Mouse (Mus musculus) ovary, adult 18-20 months (tissue): ENCODE measurements around the gene St7.

Experiments
- DNase-seq: peaks from one replicate; pipeline ENCODE4 v3.0.0; 2022; ENCODE audit warnings: low spot score, mixed read lengths

The St7 gene

GRCm38 (mm10) chr6:17903355-17903754 is 210.6 kb downstream of the St7 start:
- DNase-seq, result no peak

GRCm38 (mm10) chr6:17905776-17906175 is 213.0 kb downstream of the St7 start:
- DNase-seq, result no peak

- no peak for DNase-seq
Measured at GRCm38 (mm10) chr6:17906289-17906688, 213.6 kb downstream of the St7 start.

- no peak for DNase-seq
Measured at GRCm38 (mm10) chr6:17912312-17912711, 219.6 kb downstream of the St7 start.

GRCm38 (mm10) chr6:17912825-17913224 is 220.1 kb downstream of the St7 start:
- DNase-seq, result no peak

- DNase-seq, result no peak
Measured at GRCm38 (mm10) chr6:17913315-17913714, 220.6 kb downstream of the St7 start.

- DNase-seq, result no peak
Measured at GRCm38 (mm10) chr6:17914300-17914699, 221.6 kb downstream of the St7 start.

- no peak for DNase-seq
Measured at GRCm38 (mm10) chr6:17917233-17917632, 224.5 kb downstream of the St7 start.

GRCm38 (mm10) chr6:17922180-17922579 is 229.4 kb downstream of the St7 start:
- no peak for DNase-seq

- no peak for DNase-seq
Measured at GRCm38 (mm10) chr6:17922967-17923366, 230.2 kb downstream of the St7 start.

- no peak for DNase-seq
Measured at GRCm38 (mm10) chr6:17923370-17923769, 230.6 kb downstream of the St7 start.

- DNase-seq, result no peak
Measured at GRCm38 (mm10) chr6:17923894-17924505, 231.3 kb downstream of the St7 start.

- no peak for DNase-seq
Measured at GRCm38 (mm10) chr6:17925267-17925666, 232.5 kb downstream of the St7 start.

GRCm38 (mm10) chr6:17927746-17928145 is 235.0 kb downstream of the St7 start:
- no peak for DNase-seq

GRCm38 (mm10) chr6:17931187-17931586 is 238.5 kb downstream of the St7 start:
- no peak for DNase-seq

GRCm38 (mm10) chr6:17931835-17932234 is 239.1 kb downstream of the St7 start:
- no peak for DNase-seq

- peak; percentile 26 for DNase-seq
Measured at GRCm38 (mm10) chr6:17932806-17933205, 240.1 kb downstream of the St7 start.

- no peak for DNase-seq
Measured at GRCm38 (mm10) chr6:17938631-17939346, 246.1 kb downstream of the St7 start.

GRCm38 (mm10) chr6:17941916-17942315 is 249.2 kb downstream of the St7 start:
- no peak for DNase-seq

- no peak for DNase-seq
Measured at GRCm38 (mm10) chr6:17942344-17942743, 249.6 kb downstream of the St7 start.

- DNase-seq, result no peak
Measured at GRCm38 (mm10) chr6:17943877-17944617, 251.3 kb downstream of the St7 start.

- no peak for DNase-seq
Measured at GRCm38 (mm10) chr6:17946456-17946855, 253.7 kb downstream of the St7 start.
